Mouse (Mus musculus): ENCODE results near the gene Olfr288.

DNA sequence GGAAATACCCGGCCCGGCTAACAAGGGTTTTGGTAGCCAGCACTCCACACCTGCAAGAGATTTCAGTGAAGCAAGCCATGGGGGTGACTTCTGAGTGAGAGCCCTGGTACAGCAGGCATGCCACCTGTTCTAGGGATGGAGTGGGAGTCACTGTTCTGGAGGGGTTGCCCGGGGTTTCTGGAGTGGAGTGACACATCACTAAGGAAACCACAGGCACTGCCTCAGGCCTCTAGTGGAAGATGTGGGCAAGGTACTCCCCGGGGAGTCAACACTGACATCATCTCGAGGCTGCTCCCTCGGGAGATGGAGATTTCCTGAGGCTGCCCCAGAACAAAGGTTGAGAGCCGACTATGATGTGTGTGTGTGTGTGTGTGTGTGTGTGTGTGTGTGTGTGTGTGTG, 25.0 kb downstream of the Olfr288 start:
- TF ChIP-seq POLR2A (IDR thresholded peaks at IDR 0.05; ENCODE audit: insufficient read depth, low read depth, low read length) (no peak), CTCF (IDR thresholded peaks at IDR 0.05) (0 out of 2 replicates have a peak, but pooled peaks have one; percentile 17)
